Mouse (Mus musculus) ES-E14 (cell line): Measurements from ENCODE around the gene Apol6. TPM values are rescaled to one million over a fixed set of nuclear protein-coding genes. Genes with fewer than 3 reads are reported as not detected.

ENCODE experiments used
- DNase-seq: peaks from one replicate; pipeline ENCODE4 v3.0.0-alpha.2; 2013; ENCODE audit warnings: low read depth, low spot score
- H3K27ac ChIP-seq: 2 replicates; pipeline ENCODE4 v1.5.1; 2012; ENCODE audit warnings: low read depth, mild to moderate bottlenecking, low read length, moderate library complexity, mixed read lengths; ENCODE audit not compliant: poor library complexity, insufficient read depth, severe bottlenecking
- H3K36me3 ChIP-seq: 2 replicates; pipeline ENCODE4 v1.6.1; 2012; ENCODE audit warnings: mild to moderate bottlenecking, low read length, moderate library complexity, mixed read lengths; ENCODE audit not compliant: control insufficient read depth, poor library complexity, insufficient read depth, severe bottlenecking
- H3K4me1 ChIP-seq, 2 experiments: fragments of 150-350 bp in 1 of 2; sonication (generic) in 1 of 2; 2 replicates each; pipeline ENCODE4 v1.6.1; 2012; ENCODE audit warnings: low read length in 2 of 2, mild to moderate bottlenecking in 1 of 2, mixed read lengths in 1 of 2; ENCODE audit not compliant: control insufficient read depth in 2 of 2, insufficient read depth in 2 of 2, poor library complexity in 1 of 2
- H3K4me3 ChIP-seq, 2 experiments: fragments of 150-350 bp in 1 of 2; sonication (generic) in 1 of 2; 2 replicates each; pipeline ENCODE4 v1.5.1; 2012; ENCODE audit warnings: low read length in 2 of 2, low read depth in 1 of 2, mild to moderate bottlenecking in 1 of 2, mixed read lengths in 1 of 2; ENCODE audit not compliant: insufficient read depth in 1 of 2, poor library complexity in 1 of 2, severe bottlenecking in 1 of 2
- H3K9ac ChIP-seq: 2 replicates; pipeline ENCODE4 v1.6.1; 2012; ENCODE audit warnings: low read depth, mild to moderate bottlenecking, low read length, mixed read lengths; ENCODE audit not compliant: poor library complexity, insufficient read depth, severe bottlenecking
- H3K9me3 ChIP-seq: fragments of 150-350 bp; sonication (generic); 2 replicates; pipeline ENCODE4 v1.6.1; 2012; ENCODE audit warnings: low read depth, mild to moderate bottlenecking, low read length; ENCODE audit not compliant: control insufficient read depth, insufficient read depth
- CHD2 ChIP-seq: IDR thresholded peaks from 2 replicates; pipeline ENCODE4 v1.6.1; 2014; ENCODE audit warnings: mild to moderate bottlenecking, low read depth, low read length, inconsistent platforms
- HCFC1 ChIP-seq: IDR thresholded peaks from 2 replicates; pipeline ENCODE4 v1.6.1; 2012; ENCODE audit warnings: low read length, inconsistent platforms, borderline replicate concordance; ENCODE audit not compliant: insufficient read depth
- MAFK ChIP-seq: IDR thresholded peaks from 2 replicates; pipeline ENCODE4 v1.6.1; 2014; ENCODE audit warnings: mild to moderate bottlenecking, low read depth, low read length, inconsistent platforms; ENCODE audit not compliant: insufficient read depth
- ZC3H11A ChIP-seq: IDR thresholded peaks from 2 replicates; pipeline ENCODE4 v1.6.1; 2012; ENCODE audit warnings: low read depth, mild to moderate bottlenecking, inconsistent platforms, low read length, borderline replicate concordance
- ZNF384 ChIP-seq: IDR thresholded peaks from 2 replicates; pipeline ENCODE4 v1.6.1; 2012; ENCODE audit warnings: low read depth, low read length, inconsistent platforms
- in situ Hi-C, 2 experiments: fragments of 600-800 bp; cut with MboI; formaldehyde crosslinking; loops; one replicate each; pipeline ENCODE4 v1.15.1; 2025; ENCODE audit warnings: low sequenced_read_pairs in 2 of 2, inconsistent platforms in 1 of 2; ENCODE audit not compliant: unreplicated experiment in 2 of 2
- total RNA-seq: library from RNA; depleted of rRNA; stranded (reverse); fragments of 300-350 nt; gene quantifications from 2 replicates; pipeline ENCODE4 v1.2.3, GENCODE M21; 2012

The Apol6 gene
- total RNA-seq, 1 experiment, result 3.0 TPM

- no peak overlapping the region for H3K4me3 ChIP-seq
- H3K9me3 ChIP-seq, result no peaks in the 10 kb centered on the region
- H3K9ac ChIP-seq, result no peak overlapping the region
- no peak for TF ChIP-seq CHD2
- no peak for TF ChIP-seq ZC3H11A
- no peak for TF ChIP-seq MAFK
- TF ChIP-seq ZNF384, result no peak
- no peak for TF ChIP-seq HCFC1
- H3K36me3 ChIP-seq, result peaks cover 7% of the 10 kb centered on the region; the same call in 1 of the 2 replicates
- H3K27ac ChIP-seq, result no peak overlapping the region
- peaks cover 0 to 2% of the 10 kb centered on the region in 2 experiments; a peak in 1 of 4 replicates for H3K4me1 ChIP-seq
- in situ Hi-C loops, result no loop called here
- no peak for DNase-seq
Measured at GRCm38 (mm10) chr15:77089249-77089648, 44.7 kb downstream of the Apol6 start.

GRCm38 (mm10) chr15:77090531-77090930 lies 46.0 kb downstream of the Apol6 start:
- no peak overlapping the region for H3K27ac ChIP-seq
- no peak for TF ChIP-seq ZC3H11A
- no peak for TF ChIP-seq MAFK
- no peak for TF ChIP-seq ZNF384
- no peak for TF ChIP-seq HCFC1
- TF ChIP-seq CHD2, result no peak
- H3K9me3 ChIP-seq, result no peaks in the 10 kb centered on the region
- peaks cover 0 to 2% of the 10 kb centered on the region in 2 experiments; a peak in 1 of 4 replicates for H3K4me1 ChIP-seq
- peaks cover 11% of the 10 kb centered on the region; the same call in 1 of the 2 replicates for H3K36me3 ChIP-seq
- H3K4me3 ChIP-seq, result no peak overlapping the region
- in situ Hi-C loops, result no loop called here
- DNase-seq, result no peak
- no peak overlapping the region for H3K9ac ChIP-seq

GRCm38 (mm10) chr15:77091394-77091793 lies 46.9 kb downstream of the Apol6 start:
- DNase-seq, result no peak
- TF ChIP-seq ZC3H11A (no peak), HCFC1 (no peak), CHD2 (no peak)
- no peak overlapping the region for H3K4me3 ChIP-seq
- no peaks in the 10 kb centered on the region for H3K9me3 ChIP-seq
- in situ Hi-C loops, result no loop called here
- H3K4me1 ChIP-seq, result peaks cover 0 to 2% of the 10 kb centered on the region in 2 experiments; a peak in 1 of 4 replicates
- H3K27ac ChIP-seq, result no peak overlapping the region
- H3K36me3 ChIP-seq, result peaks cover 13% of the 10 kb centered on the region
- no peak overlapping the region for H3K9ac ChIP-seq

GRCm38 (mm10) chr15:77094431-77094830 lies 49.9 kb downstream of the Apol6 start:
- Histone ChIP-seq H3K36me3 (peaks cover 26% of the 10 kb centered on the region), H3K27ac (no peak overlapping the region), H3K4me3 (no peak overlapping the region), H3K4me1 (0 out of 4 replicates have a peak, but pooled peaks cover 0 to 3% of the 10 kb centered on the region in 2 experiments), H3K9me3 (no peaks in the 10 kb centered on the region), H3K9ac (no peak overlapping the region)
- in situ Hi-C loops, result no loop called here
- TF ChIP-seq ZC3H11A (no peak), CHD2 (no peak), MAFK (no peak), ZNF384 (no peak), HCFC1 (no peak)
- no peak for DNase-seq

- in situ Hi-C loops, result no loop called here
- no peak for TF ChIP-seq HCFC1
- no peak for DNase-seq
- Histone ChIP-seq H3K36me3 (peaks cover 26% of the 10 kb centered on the region), H3K4me1 (peaks cover 0 to 5% of the 10 kb centered on the region in 2 experiments; a peak in 2 of 4 replicates), H3K4me3 (no peak overlapping the region), H3K9ac (no peak overlapping the region), H3K9me3 (no peaks in the 10 kb centered on the region), H3K27ac (no peak overlapping the region)
Measured at GRCm38 (mm10) chr15:77095216-77095615, 50.7 kb downstream of the Apol6 start.
